Mouse (Mus musculus): Measurements from ENCODE around the gene Mtg2.
A peak's percentile ranks its signal among the peaks of the same experiment; 100 is the strongest.

Mtg2 gene

DNA sequence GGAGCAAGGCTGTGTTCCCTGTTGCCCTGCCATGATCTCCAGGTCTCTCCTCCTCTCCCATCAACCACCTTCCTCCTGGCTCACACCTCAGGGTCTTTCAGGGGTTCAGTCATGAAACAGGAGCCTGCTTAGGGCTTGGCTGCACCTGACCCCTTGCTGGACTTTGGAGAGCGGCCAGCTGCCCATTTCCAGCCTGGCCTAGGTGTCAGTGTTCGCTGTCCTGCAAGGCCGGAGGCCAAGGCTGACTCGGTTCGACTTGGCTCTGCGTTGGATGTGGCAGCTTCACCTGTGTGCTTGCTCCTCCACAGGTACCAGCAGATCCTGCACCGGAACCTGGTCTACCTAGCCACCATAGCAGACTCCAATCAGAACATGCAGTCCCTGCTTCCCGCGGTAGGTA lies 17.4 kb upstream of the Mtg2 start:
- no peak for DNase-seq

DNA sequence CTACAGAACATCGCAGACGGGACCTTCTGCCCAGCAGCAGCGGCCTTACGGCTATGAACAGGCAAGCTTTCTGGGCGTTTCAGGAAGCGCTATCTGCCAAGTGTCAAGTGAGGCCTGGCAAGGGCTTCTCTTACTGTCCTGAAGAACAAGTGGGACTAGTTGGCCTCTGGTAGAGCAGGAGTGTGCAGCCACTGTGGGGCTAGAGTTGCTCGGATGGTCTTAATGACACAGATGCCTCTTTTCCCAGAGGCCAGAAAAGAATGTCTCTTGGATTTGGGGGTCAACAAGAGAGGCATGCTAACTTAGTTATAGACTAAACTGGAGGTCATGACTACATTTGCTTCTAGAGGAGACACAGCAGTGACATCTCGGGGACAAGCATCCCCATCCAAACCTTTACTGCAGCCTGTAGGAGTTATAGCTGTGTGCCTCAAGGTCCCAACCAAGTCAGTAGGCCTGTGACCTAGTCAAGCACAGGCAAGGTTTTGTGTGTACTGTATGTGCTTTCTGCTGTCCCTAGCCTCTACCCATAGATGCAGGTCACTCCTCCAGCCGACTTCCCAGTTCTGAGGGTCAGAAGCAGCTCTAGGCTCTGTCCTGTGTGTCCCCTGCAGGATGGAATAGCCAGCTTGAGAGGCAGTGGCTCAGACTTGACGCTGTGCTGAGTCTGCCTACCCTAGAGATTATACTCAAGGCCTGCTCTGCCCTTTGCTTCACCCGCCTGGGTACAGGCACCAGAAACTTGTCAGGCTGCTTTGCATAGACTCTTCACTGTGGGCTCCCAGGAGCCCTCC lies 6.9 kb upstream of the Mtg2 start:
- DNase-seq = peak; percentile 85

DNA sequence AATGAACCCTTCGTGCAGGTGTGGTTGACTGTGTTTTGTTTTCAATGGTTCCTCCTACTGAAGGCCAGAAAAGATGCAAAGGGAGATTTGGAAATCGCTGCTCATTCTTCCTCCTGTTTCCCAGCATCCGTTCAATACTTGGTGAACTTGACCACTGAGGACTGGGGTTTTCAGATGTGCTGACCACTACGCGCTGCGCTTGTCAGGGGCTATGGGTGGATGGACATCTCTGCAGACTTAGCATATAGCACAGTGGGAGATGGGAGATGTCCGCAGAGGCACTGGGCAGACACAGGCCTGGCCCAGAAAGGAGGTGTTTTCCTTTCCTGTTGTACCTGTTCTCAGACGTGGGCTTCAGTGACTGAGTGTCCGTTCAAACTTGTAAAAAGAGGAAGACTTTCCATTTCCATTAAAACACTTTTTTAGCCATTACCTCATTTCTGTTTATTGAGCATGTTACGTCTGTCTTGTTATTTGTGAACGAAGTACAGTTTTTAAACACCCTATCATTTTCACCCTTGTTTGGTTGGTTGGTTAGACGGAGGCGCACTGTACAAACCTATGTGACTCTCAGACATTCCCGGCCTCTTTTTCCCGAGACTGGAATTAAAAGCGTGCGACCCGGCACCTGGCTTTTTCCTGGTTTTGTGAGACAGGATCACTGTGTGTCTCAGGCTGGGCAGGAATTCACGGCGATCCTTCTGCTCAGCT lies 463 bp upstream of the Mtg2 start:
- DNase-seq = peak; percentile 92

DNA sequence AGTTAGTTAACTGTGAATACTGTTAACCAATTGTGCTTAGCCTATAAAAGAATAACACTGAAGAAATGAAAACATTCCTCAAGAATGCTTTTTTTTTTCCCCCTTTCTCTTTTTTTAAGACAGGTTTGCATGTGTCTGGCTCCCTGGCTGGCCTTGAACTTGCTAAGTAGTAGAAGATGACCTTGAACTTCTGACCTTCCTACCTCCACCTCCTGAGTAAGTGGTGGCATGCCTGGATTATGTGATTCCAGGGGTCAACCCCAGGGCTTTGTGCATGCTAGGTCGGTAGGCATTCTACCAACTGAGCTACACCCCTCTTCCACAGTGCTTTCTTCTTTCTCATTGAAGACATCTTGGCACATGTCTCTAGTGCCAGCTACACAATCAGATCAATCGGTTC lies 1.3 kb downstream of the Mtg2 start:
- DNase-seq = no peak

DNA sequence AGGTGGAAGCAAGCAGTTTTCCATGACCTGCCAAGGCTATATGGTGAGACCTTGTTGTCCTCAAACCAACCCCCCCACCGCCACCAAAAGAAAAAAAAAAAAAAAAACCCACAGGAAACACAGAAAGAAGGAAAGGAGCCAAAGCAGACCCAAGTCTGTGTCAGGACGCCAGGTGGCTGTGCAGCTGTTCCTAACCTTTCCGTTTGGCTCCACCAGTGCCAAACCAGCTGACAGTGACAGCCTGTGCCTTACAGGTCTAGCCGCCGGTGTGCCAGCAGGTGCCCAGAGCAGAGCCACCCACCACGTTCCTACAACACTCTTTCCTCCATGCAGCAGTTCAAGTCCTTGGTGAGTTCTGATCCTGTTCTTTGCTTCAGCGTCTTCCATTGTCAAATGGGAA lies 2.5 kb downstream of the Mtg2 start:
- no peak for DNase-seq

DNA sequence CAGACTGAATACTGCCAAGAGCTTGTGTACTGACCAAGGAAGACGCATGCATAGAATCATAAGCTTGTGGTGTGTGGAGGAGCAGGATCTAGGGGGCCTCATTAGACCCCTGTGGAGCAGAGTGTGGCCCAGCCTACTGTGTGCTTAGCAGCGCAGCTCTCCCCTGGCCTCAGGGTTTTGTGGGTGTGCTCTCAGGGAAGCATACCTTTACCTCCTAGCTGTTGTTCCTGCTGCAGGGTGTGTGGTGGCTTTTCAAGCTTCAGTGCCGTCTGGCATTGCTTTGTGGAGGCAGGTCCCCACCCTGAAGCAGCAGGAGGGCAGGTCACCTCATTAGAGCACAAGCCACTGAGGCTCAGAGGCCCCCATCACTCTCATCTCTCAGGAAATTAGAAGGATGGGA lies 7.2 kb downstream of the Mtg2 start:
- DNase-seq = no peak

DNA sequence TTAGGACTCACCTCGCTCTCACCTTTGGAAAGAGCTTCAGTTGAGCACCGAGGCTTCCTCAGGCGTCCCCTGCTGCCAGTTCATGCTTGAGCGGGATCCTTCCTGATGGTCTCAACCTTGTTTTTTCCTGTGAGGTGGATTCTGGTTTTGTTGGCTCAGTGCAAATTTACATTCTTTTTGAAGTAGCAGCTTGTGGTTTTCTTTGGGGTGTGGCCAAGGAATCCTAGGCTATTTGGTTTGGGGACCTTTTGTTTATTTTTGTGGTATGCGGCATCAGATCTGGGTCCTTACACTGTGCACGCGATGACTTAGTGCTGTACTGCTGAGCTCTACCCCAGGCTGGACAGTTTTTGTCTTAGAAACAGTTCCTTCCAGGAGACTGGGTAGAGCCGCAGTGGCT lies 10.3 kb downstream of the Mtg2 start:
- DNase-seq = peak; percentile 54

DNA sequence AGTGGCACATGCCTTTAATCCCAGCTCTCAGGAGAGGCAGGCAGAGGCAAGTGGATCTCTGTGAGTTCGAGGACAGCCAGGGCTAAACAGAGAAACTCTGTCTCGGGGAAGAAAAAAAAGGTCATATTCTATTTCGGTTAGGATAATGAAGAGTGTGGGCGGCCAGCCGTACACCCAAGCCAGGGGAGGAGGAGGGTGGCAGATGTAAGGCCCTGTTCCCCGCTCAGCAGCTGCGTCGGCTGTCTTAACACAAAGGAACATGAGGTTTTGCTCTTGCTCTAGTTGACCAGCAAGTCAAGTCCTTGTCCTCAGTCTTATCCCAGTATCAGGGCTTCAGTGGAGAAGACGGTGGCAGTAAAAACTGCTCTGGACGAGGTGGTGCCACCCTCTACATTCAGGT lies 12.7 kb downstream of the Mtg2 start:
- no peak for DNase-seq

DNA sequence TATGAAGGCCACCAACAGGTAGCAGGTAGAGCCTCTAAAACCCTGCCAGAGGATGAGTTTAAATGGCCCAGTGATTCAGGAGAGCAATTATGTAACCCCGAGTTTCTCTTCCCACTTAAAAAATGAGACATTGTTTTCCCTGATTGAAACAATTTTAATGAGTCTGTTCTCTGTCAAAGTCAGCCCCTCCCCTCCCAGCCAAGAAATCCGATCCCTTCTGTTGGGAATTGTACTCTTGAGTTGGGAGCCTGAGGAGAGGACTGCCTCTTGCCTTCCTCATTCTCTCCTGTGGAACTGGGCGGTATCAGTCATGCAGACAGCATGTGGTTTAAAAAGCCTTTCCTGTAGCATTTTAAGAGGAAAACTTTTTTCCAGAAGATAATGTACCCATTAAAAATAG lies 14.2 kb downstream of the Mtg2 start:
- DNase-seq = no peak

DNA sequence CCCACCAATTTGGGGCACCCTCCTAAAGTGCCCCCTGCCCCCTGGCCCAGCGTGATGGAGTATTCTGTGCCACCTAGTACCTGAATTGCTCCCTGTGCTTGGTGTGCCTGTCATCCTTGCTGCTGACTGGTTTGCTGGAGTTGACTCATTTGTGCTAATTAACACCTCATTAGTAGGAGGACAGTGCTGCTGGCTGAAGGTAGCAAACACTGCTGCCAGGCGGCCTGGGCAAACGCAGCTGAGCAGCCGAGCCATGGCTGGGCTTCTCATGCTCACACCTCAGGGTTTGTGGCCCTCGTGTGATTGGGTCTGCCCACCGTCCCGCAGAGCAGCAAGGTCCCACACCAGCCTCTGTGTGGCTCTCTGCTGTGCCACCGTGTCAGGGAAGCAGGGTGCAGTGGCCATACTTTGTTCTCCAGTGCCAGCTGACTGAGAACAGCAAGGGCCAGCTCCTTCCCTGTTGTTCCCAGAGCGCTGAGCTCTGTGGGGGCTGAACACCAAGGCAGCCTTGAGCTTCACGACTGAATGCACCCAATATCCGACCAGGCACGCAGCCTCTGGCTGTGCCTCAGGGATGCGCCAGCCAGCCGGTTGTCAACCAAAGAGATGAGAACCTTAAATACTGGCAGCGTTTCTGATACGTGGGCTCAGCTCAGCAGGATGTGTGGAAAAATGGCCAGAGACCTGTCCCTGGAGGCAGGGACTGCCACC lies 15.7 kb downstream of the Mtg2 start:
- no peak for DNase-seq

DNA sequence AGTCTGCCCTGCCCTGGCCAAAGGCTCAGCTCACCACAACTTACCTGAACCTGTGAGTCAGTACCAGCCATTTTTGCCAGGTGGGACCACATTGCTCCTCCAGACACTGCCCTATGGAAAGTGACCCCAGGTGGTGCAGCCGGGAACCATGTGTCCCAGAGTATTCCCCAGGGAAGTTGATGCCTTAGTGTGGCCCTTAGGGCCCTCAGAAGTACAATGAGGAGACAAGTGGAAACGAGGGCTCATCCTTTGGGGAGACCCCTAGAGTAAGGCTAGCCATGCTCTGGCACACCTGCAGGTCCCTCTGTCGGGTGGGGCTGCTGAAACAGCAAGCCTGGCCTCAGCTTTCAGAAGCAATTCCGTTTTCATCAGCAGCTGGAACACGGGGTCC lies 16.2 kb downstream of the Mtg2 start:
- peak; percentile 83 for DNase-seq

DNA sequence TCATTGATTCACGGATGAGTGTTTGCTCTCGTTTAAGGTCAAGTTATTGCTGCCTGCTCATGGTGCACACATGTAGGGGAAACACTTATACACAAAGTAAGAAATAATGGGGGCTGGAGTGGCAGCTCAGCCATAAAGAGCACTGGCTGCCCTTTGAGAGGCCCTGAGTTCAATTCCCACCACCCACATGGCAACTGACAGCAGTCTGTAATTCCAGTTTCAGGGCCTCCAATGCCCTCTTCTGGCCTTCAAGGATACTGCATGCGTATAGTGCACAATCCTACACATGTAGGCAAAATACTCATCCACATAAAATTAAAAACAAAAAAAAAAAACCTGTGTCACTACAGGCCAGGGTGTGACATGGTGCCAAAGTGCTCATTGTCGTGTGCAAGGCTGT lies 17.1 kb downstream of the Mtg2 start:
- DNase-seq = no peak

DNA sequence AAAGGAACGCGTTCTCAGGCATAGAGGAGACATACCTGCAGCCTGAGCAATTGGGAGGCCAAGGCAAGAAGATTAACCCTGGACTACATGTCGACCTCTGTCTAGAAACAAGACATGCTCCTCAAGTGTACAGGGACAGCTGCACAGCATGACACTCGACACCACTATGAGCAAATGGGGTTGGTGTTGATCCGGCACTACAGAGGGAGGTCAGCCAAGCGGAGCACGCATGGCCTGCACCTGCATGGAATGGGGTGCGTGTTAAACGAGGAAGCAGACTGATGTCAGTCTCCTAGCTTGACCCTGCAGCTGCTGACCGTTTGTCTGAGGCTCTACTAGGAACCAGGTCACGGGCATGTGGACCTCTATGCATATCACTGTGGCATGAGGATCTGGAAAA lies 19.9 kb downstream of the Mtg2 start:
- peak; percentile 86 for DNase-seq

DNA sequence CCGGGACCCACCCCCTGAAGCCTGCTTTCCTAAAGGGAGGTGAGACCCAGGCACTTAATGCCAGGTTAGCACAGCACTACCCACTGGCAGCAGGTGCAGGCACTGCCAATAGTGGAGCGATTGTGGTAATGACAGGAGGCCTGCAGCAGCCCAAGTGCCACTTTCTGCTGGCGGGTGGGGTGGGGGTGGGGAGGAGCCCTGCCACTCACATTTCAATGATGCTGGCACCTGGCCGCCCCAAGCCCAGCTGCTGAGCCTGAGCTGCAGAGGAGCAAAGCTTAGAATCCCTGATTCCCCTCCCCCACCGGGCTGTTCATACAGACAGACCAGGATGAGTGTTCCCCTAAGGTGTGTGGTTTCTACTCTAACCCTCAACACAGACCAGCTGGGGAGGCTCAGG lies 25.3 kb downstream of the Mtg2 start:
- DNase-seq = peak; percentile 74

DNA sequence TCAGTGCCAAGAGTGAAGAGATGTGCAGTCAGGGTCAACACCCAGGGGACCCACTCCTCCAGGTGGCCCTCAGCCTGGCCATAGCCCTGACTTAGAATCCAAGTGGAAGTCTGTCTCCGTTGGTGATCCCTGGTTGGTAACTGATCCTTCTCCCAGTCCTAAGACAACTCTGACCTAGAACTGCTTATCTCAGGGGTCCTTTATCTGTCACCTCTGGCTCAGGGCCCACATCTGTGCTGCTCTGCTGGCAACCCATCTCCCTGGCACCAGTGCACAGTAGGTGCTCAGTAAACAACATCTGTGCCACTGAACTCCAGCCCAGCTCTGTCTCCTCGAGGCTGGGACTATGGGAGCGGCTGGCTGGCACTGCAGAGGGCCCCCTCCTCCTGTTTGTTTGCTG lies 27.2 kb downstream of the Mtg2 start:
- DNase-seq = peak; percentile 88

DNA sequence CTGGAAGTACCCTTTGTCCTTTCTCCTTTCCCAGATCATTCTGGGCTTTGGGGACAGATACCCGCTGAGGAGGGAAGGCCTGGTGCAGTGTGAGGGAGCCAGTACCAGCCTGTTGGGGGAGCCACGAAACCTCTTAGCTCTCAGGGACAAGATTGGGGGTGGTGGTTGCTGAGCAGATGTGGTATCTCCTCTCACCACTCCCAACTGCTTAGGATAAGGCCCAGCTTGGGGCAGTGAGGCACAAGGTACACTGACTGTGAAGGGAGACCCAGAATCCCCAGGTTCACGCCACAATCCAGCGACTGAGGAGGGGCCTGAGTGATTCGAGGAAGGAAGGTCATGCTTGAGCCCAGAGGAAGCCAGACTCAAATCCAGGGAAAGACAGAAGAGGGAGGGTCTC lies 27.8 kb downstream of the Mtg2 start:
- peak; percentile 86 for DNase-seq

DNA sequence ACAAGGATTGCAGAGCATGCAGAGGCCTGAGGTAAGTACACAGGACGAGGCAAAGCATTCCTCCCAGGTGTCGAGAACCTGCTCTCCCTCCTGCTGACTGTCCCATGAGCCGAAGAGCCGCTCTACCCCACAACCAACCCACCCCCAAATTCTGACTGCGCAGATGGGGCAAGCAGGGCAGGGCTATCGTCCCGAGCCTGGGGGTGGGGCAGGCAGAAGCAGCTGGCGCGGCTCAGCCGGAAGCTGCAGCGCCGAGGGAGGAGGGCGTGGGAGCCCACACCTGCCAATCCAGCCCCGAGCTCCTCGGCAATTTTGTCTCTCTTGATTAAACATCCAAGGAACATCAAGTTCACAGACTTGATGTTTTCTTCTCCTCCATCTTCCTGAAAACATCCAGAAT lies 29.1 kb downstream of the Mtg2 start:
- peak; percentile 82 for DNase-seq

DNA sequence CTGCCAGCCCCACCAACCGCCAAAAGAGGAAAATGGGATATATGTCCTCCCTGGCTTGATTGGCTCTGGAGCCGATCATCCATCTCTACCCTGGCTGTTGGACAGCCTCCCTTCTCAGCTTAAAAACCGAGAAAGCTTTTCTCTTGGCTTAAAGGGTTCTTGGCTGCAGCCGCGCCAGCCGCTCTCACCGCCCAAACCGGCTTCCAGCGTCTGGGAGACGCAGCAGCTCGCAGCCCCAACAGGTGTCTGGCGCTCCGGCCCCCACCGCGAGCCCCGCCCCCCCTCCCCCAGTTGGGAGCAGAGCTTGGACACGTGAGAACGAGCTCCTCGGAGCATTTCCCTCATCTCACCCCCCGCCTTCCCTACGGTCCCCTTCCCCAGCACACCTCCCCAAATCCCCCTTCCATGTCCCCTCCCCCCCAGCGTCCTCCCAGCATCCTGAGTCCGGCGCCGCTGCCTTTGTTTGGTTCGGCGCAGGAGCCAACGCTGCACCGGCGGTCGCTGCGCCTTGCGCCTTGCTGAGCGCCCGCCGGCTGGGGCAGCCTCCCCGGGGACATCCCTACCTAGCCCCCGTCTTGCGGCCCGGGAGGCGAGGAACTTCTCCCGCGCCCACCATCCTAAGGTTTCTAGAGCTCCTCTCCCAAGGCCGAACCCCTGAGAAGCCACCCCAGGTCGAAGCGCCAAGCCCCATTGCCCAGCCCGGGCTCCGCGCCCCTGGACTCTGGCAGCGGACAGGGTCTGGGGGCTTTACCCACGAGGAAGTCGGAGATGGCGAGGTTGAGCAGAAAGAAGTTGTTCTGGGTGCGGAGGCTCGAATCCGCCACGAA lies 33.0 kb downstream of the Mtg2 start:
- DNase-seq = peak; percentile 86

DNA sequence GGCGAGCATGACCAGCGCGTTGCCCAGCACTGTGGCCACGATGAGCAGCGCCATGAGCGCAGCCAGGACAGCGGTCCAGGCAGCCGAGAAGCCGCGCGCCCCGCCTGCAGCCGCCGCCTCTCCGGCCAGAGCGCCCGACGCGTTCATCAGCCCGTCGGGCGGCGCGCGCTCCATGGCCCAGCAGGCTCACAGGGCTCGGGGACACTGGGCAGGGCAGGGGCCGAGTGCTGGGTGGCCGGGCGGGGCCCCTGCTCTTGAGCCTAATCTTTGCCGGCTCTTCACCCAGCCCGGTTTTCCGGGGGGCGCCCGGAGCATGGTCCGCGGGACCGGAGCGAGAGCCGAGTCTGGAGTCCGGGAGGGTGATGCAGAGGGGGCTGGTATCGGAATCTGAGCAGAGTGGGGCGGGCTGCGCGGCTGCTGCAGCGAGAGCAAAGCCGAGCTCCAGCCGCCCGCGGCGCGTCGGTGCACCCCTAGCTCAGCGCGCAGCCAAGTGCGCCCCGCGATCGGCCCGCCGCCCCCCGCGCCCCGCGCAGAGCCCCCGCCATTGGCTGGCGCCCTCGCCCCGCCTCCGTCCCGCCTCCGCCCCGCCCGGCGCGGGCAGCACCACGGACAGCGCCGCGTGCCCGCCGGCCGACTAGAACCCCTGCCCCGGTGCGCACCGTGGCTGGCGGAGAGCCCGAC lies 33.7 kb downstream of the Mtg2 start, which contains the start of gene Hrh3:
Gene Hrh3, minus strand, starts transcription at position 511 of the 681 bp plus-strand sequence.
- DNase-seq = no peak

DNA sequence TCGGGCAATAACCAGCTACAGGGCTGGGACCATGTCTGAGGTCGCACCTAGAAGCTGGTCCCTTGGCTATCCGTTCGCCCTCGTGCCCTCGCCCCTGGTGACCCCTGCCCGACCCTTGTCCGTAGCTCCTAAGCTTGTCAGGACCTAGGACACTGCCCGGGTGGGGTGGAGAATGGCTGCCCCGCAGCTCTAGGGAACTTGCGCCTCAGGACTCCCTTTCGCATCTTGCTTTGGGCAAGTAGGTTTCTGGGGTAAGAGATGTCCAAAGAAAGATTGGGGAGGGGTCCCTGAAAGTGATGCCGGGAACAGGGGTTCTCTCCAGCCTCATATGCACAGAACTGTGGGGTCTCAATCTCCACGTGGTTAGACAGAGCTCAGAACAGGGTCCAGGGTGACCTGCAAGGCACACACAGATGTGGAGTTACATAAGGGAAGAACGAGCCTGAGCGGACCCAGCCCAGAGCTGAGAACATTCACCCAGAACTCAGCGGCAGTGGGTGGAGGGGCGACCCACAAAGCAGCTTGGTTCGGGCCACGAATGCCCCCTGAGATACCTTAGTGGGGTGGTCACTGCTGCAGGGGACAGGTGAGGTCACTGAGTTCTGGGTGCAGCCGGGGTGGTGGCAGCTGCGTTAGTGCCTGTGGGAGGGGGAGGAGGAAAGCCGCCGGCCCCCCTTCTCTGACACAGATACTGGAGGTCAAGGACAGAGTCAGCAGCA lies 34.4 kb downstream of the Mtg2 start:
- peak; percentile 97 for DNase-seq

DNA sequence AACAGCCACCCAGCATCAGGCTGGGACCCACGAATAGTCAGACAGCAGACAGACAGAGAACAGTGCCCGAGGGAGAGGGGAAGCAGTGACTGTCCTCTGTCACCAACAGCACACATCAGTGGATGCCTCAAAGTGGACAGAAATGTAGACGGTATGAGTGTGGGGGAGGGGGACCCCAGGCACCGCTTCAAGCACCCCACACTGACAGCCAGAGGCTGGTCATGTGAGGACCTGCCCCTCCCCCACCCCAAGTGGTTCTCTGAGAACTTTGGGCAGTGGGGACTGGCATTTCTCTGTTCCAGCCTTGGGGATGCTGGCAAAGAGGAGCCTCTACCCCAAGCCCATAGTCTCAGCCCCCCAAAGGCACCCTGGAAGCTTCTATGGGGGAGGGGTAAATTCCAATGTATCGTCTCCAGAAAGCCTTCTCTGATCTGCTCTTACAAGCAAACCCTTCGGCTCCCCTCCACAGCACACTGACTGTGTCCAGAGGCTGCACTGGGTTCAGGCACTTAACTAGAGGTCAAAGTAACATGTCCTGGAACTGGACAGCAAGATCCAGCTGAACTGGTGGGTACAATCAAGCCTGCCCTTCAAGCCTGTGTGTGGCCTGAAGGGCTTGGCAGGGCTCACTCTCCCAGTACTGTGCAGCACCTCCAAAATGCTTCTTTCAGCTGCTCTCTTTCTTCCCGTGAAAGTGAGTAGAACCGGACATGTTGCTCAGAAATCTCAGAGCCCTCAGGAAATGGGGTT lies 35.2 kb downstream of the Mtg2 start:
- peak; percentile 85 for DNase-seq

Data from heart, adult 11 months (tissue).